Mouse (Mus musculus) hindbrain, embryonic 14.5 days (tissue): Measurements from ENCODE around the gene Ostf1. TPM values are rescaled to one million over a fixed set of nuclear protein-coding genes. Genes with fewer than 3 reads are reported as not detected.

Source experiments
- ATAC-seq: fragments of 200-750 bp; cut with Nextera tagmentation; 2 replicates; pipeline ENCODE4 v1.8.0; 2017; ENCODE audit warnings: moderate number of reproducible peaks, mild to moderate bottlenecking, moderate TSS enrichment, moderate library complexity; ENCODE audit not compliant: low FRiP score
- DNase-seq: peaks from one replicate; pipeline ENCODE4 v3.0.0-alpha.2; 2015; ENCODE audit warnings: low spot score
- H3K27ac ChIP-seq: fragments of 300-500 bp; sonication (generic); 2 replicates; pipeline ENCODE4 v1.5.1; 2014; ENCODE audit warnings: mild to moderate bottlenecking, moderate library complexity
- H3K27me3 ChIP-seq: fragments of 300-500 bp; sonication (generic); 2 replicates; pipeline ENCODE4 v1.6.1; 2014; ENCODE audit warnings: mild to moderate bottlenecking, low read length, mixed read lengths; ENCODE audit not compliant: control insufficient read depth, insufficient read depth
- H3K36me3 ChIP-seq: fragments of 300-500 bp; sonication (generic); replicated peaks from 2 replicates; pipeline ENCODE4 v1.6.1; 2014; ENCODE audit not compliant: control insufficient read depth, insufficient read depth
- H3K4me1 ChIP-seq: fragments of 300-500 bp; sonication (generic); replicated peaks from 2 replicates; pipeline ENCODE4 v1.6.1; 2014; ENCODE audit warnings: antibody characterized with exemption, low read length, mixed read lengths; ENCODE audit not compliant: control insufficient read depth, insufficient read depth
- H3K4me2 ChIP-seq: fragments of 300-500 bp; sonication (generic); replicated peaks from 2 replicates; pipeline ENCODE4 v1.6.1; 2014; ENCODE audit warnings: mild to moderate bottlenecking, moderate library complexity
- H3K4me3 ChIP-seq: fragments of 300-500 bp; sonication (generic); replicated peaks from 2 replicates; pipeline ENCODE4 v1.5.1; 2014; ENCODE audit warnings: mild to moderate bottlenecking, low read length
- H3K9ac ChIP-seq: fragments of 300-500 bp; sonication (generic); 2 replicates; pipeline ENCODE4 v1.6.1; 2014
- H3K9me3 ChIP-seq: fragments of 300-500 bp; sonication (generic); 2 replicates; pipeline ENCODE4 v1.6.1; 2016; ENCODE audit warnings: low read length; ENCODE audit not compliant: control insufficient read depth
- WGBS: fragments of 180-500 bp; shearing (Covaris S2); extraction: QIAGEN DNeasy Blood & Tissue Kit; methylation state at CpG from one replicate; pipeline ENCODE4 v1.1.7; 2014; 5-methylcytosine and 5-hydroxymethylcytosine counted together
- polyA plus RNA-seq: library from polyadenylated mRNA; unstranded; fragments of >200 nt; fragmentation: Nextera tagmentation; extraction: Ambion mirVana; gene quantifications from 2 replicates; pipeline ENCODE4 v1.2.1, GENCODE M21; 2014

Ostf1 gene
- polyA plus RNA-seq, 1 experiment from 2014 or later: 54.3 TPM

GRCm38 (mm10) chr19:18637954-18638353 is 6.3 kb upstream of the Ostf1 start:
- DNase-seq (no peak), ATAC-seq (no peak)
- Histone ChIP-seq H3K9ac (no peak overlapping the region), H3K4me3 (no peak overlapping the region), H3K9me3 (no peaks in the 10 kb centered on the region), H3K27me3 (no peaks in the 10 kb centered on the region), H3K36me3 (no peaks in the 10 kb centered on the region), H3K27ac (no peak overlapping the region), H3K4me1 (no peaks in the 10 kb centered on the region), H3K4me2 (no peak overlapping the region)
- WGBS: 88% methylated on average over 5 of the region's 5 CpGs

- Histone ChIP-seq H3K4me3 (peak overlapping the region; percentile 69), H3K36me3 (no peaks in the 10 kb centered on the region), H3K9me3 (no peaks in the 10 kb centered on the region), H3K4me1 (peaks cover 11% of the 10 kb centered on the region; the same call in 1 of the 2 replicates), H3K9ac (peak overlapping the region; percentile 63), H3K4me2 (peak overlapping the region; percentile 95), H3K27me3 (no peaks in the 10 kb centered on the region), H3K27ac (no peak overlapping the region)
- ATAC-seq: no peak
- WGBS: 66% methylated on average over 13 of the region's 13 CpGs
- no peak for DNase-seq
Measured at GRCm38 (mm10) chr19:18632231-18633185, 885 bp upstream of the Ostf1 start.

DNA sequence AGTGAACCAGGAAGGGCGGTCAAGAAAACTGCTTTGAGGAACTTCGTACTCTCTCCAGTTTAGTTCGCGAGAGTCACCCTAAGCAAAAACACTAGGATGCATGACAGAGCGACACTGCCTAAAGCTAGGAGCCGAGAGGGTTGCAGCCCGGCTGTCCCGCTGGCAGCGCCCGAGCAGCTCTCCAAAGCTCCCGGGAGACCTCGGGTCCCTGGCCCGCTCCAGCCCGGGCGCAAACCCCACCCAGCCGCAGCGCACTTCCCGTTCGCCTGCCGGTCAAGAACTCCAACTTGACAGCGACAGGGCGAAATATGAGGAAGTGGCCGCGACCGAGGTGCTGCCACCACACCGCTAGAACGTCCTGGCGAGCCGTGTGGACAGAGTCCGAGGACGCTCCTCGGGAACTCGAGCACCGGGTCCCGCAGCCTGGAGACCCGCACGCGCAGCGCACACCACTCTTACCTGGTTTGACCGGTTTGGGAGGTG is 421 bp downstream of the Ostf1 start:
- peak overlapping the region; percentile 69 for H3K4me3 ChIP-seq
- peak; percentile 53 for ATAC-seq
- no peaks in the 10 kb centered on the region for H3K36me3 ChIP-seq
- no peaks in the 10 kb centered on the region for H3K9me3 ChIP-seq
- H3K4me2 ChIP-seq: peak overlapping the region; percentile 95
- under 1% methylated on average over 40 of the region's 40 CpGs for WGBS
- DNase-seq: peak; percentile 40
- H3K4me1 ChIP-seq: peaks cover 11% of the 10 kb centered on the region; the same call in 1 of the 2 replicates
- no peaks in the 10 kb centered on the region for H3K27me3 ChIP-seq
- H3K27ac ChIP-seq: peak overlapping the region; percentile 58
- peak overlapping the region; percentile 63 for H3K9ac ChIP-seq

DNA sequence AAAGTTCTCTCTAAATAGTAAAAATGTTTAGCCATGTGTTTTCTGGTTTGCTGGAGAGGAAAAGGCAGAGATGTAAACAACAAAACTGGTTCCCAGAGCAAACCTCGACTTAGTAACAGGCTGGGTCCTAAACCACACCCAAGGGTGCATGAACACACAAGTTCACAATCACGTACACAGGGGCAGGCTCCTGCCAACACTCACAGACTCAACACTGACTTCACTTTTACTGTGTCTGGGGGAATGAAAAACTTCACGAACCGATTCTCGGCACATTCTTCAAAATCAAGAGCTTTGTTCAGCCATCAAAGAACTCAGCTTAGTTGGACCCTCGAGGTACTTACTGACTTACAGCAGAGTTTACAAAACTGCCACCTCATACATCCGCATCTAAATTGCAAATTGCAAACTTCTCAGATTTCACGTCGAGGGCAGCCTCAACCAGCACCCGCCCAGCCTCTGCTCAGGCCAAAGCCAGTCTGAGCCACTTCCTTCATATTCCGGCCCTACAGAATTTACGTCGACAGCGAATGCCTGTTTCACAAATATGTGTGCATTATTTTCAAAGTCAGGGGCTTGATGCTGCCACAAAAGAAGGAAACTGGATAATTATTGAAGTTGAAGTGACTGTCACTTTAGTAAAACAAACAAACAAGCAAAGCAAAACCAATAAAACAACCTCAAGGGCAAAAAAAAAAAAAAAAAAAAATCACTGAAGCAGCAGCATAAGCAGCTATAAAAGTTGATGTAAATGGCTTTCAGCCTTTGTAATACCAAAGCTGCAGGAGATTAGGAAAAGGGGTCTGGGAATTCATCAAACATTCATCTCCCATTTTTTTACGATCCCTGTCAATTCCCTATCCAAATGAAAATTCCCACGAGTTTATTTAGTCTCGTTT is 1.2 kb downstream of the Ostf1 start:
- peaks cover 11% of the 10 kb centered on the region; the same call in 1 of the 2 replicates for H3K4me1 ChIP-seq
- H3K9me3 ChIP-seq: no peaks in the 10 kb centered on the region
- ATAC-seq (no peak), DNase-seq (no peak)
- peak overlapping the region; percentile 95 for H3K4me2 ChIP-seq
- no peaks in the 10 kb centered on the region for H3K27me3 ChIP-seq
- peak overlapping the region; percentile 69 for H3K4me3 ChIP-seq
- no peaks in the 10 kb centered on the region for H3K36me3 ChIP-seq
- H3K27ac ChIP-seq: peak overlapping the region; percentile 58; the same call in 1 of the 2 replicates
- H3K9ac ChIP-seq: peak overlapping the region; percentile 63
- WGBS: 13% methylated on average over 17 of the region's 17 CpGs

GRCm38 (mm10) chr19:18629589-18629988 is 2.0 kb downstream of the Ostf1 start:
- no peaks in the 10 kb centered on the region for H3K9me3 ChIP-seq
- no peaks in the 10 kb centered on the region for H3K36me3 ChIP-seq
- ATAC-seq: no peak
- no peak overlapping the region for H3K4me3 ChIP-seq
- WGBS: 53% methylated on average over 1 of the region's 1 CpGs
- DNase-seq: no peak
- H3K9ac ChIP-seq: no peak overlapping the region
- H3K27me3 ChIP-seq: no peaks in the 10 kb centered on the region
- no peak overlapping the region for H3K27ac ChIP-seq
- H3K4me2 ChIP-seq: peak overlapping the region; percentile 95; the same call in 1 of the 2 replicates
- peaks cover 11% of the 10 kb centered on the region; the same call in 1 of the 2 replicates for H3K4me1 ChIP-seq

- 77% methylated on average over 2 of the region's 2 CpGs for WGBS
- no peak overlapping the region for H3K27ac ChIP-seq
- ATAC-seq (no peak), DNase-seq (no peak)
- no peaks in the 10 kb centered on the region for H3K4me1 ChIP-seq
- no peak overlapping the region for H3K9ac ChIP-seq
- no peaks in the 10 kb centered on the region for H3K27me3 ChIP-seq
- H3K9me3 ChIP-seq: no peaks in the 10 kb centered on the region
- H3K4me2 ChIP-seq: no peak overlapping the region
- no peaks in the 10 kb centered on the region for H3K36me3 ChIP-seq
- no peak overlapping the region for H3K4me3 ChIP-seq
Measured at GRCm38 (mm10) chr19:18623894-18624293, 7.7 kb downstream of the Ostf1 start.

GRCm38 (mm10) chr19:18619691-18620090 is 11.9 kb downstream of the Ostf1 start:
- Histone ChIP-seq H3K27ac (no peak overlapping the region), H3K27me3 (no peaks in the 10 kb centered on the region), H3K4me2 (no peak overlapping the region), H3K4me3 (no peak overlapping the region), H3K9ac (no peak overlapping the region), H3K36me3 (no peaks in the 10 kb centered on the region), H3K9me3 (no peaks in the 10 kb centered on the region), H3K4me1 (no peaks in the 10 kb centered on the region)
- 83% methylated on average over 1 of the region's 1 CpGs for WGBS
- ATAC-seq (no peak), DNase-seq (no peak)

- DNase-seq (no peak), ATAC-seq (no peak)
- Histone ChIP-seq H3K9me3 (no peaks in the 10 kb centered on the region), H3K9ac (no peak overlapping the region), H3K4me2 (no peak overlapping the region), H3K27ac (no peak overlapping the region), H3K27me3 (no peaks in the 10 kb centered on the region), H3K4me3 (no peak overlapping the region), H3K4me1 (no peaks in the 10 kb centered on the region), H3K36me3 (no peaks in the 10 kb centered on the region)
- WGBS: 80% methylated on average over 5 of the region's 5 CpGs
Measured at GRCm38 (mm10) chr19:18619060-18619459, 12.6 kb downstream of the Ostf1 start.

- H3K9me3 ChIP-seq: no peaks in the 10 kb centered on the region
- H3K4me2 ChIP-seq: no peak overlapping the region
- DNase-seq (no peak), ATAC-seq (no peak)
- H3K4me3 ChIP-seq: no peak overlapping the region
- no peaks in the 10 kb centered on the region for H3K27me3 ChIP-seq
- H3K36me3 ChIP-seq: no peaks in the 10 kb centered on the region
- no peak overlapping the region for H3K9ac ChIP-seq
- H3K27ac ChIP-seq: no peak overlapping the region
- no peaks in the 10 kb centered on the region for H3K4me1 ChIP-seq
- WGBS: 100% methylated on average over 1 of the region's 1 CpGs
Measured at GRCm38 (mm10) chr19:18617504-18617903, 14.1 kb downstream of the Ostf1 start.
